8 mouse cellular contexts compared by ENCODE assay signal in the genomic region with DNA sequence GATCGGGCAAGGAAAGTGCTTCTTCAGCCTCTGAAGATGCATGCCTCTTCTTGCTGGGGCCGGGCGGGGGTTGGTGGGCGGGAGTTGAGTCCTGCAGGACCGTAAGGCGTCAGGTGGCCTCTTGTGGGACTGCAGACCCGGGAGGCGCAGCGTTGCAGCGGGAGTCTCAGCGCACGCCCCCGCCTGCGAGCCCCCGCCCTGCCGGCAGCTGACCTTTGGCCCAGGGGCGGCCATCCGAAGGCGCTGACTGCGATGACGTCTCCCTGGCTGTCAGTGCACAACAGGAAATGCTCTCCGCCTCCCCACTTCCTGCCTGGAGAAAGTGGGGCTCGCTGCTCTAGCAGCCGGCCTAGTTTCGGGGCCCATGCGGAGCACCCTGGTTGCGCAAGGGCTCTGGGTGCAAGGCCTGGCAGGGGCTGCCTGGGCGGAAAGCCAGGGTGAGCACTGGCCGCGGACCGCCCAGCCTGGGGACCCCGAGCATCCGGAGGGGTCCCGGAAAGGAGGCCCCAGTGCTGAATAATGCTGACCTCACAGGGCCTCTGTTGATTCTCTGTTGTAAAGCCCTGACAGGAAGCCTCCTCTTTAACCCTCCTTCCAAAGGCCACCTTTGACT. TPM values are rescaled to one million over a fixed set of nuclear protein-coding genes. Genes with fewer than 3 reads are reported as not detected.
DNase-seq lines count a peak whose midpoint lies in the region; ATAC-seq lines count a peak whose summit lies in the region.

No protein-coding gene starts in this region.

- H3K27me3 ChIP-seq in embryonic facial prominence, embryonic 10.5 days (replicated peaks; ENCODE audit: low read depth, poor library complexity, severe bottlenecking) = no peaks in the 10 kb centered on the region
- H3K27me3 ChIP-seq in limb, embryonic 12.5 days = no peaks in the 10 kb centered on the region
- H3K27me3 ChIP-seq in midbrain, embryonic 13.5 days = no peaks in the 10 kb centered on the region

- no peaks in the 10 kb centered on the region for H3K9me3 ChIP-seq in embryonic facial prominence, embryonic 10.5 days
- no peaks in the 10 kb centered on the region for H3K9me3 ChIP-seq in limb, embryonic 12.5 days
- no peaks in the 10 kb centered on the region for H3K9me3 ChIP-seq in midbrain, embryonic 13.5 days

- H3K36me3 ChIP-seq in embryonic facial prominence, embryonic 10.5 days (replicated peaks) = no peaks in the 10 kb centered on the region
- no peaks in the 10 kb centered on the region for H3K36me3 ChIP-seq in limb, embryonic 12.5 days
- H3K36me3 ChIP-seq in midbrain, embryonic 13.5 days = no peaks in the 10 kb centered on the region

- peak; percentile 53 for ATAC-seq in limb, embryonic 12.5 days (ENCODE audit: insufficient number of reproducible peaks, insufficient read depth, low FRiP score, low TSS enrichment, low read depth)
- ATAC-seq in midbrain, embryonic 13.5 days = peak; percentile 89

- peaks cover 18% of the 10 kb centered on the region for H3K4me1 ChIP-seq in embryonic facial prominence, embryonic 10.5 days
- H3K4me1 ChIP-seq in limb, embryonic 12.5 days (replicated peaks) = peaks cover 6% of the 10 kb centered on the region; the same call in 1 of the 2 replicates
- H3K4me1 ChIP-seq in midbrain, embryonic 13.5 days (replicated peaks) = peaks cover 14% of the 10 kb centered on the region

- DNase-seq in adrenal gland, postnatal 10 days = peak; percentile 86
- DNase-seq in embryonic facial prominence, embryonic 10.5 days (ENCODE audit: low spot score) = peak; percentile 83
- DNase-seq in heart, adult 18-20 months = peak; percentile 88 to 94
- DNase-seq in kidney, adult 18-20 months = peak; percentile 85
- DNase-seq in skeletal muscle tissue, adult 2 months (ENCODE audit: low read depth, low spot score) = peak; percentile 82
- DNase-seq in c-Kit-positive CD71-positive TER-119-positive erythroid progenitor cells, embryonic 14.5 days (ENCODE audit: low spot score) = no peak

- peak overlapping the region; percentile 92 for H3K27ac ChIP-seq in embryonic facial prominence, embryonic 10.5 days (replicated peaks)
- H3K27ac ChIP-seq in limb, embryonic 12.5 days = peak overlapping the region; percentile 77
- peak overlapping the region; percentile 81 for H3K27ac ChIP-seq in midbrain, embryonic 13.5 days

- peak overlapping the region; percentile 68 for H3K4me3 ChIP-seq in embryonic facial prominence, embryonic 10.5 days
- H3K4me3 ChIP-seq in limb, embryonic 12.5 days (replicated peaks) = peak overlapping the region; percentile 52
- H3K4me3 ChIP-seq in midbrain, embryonic 13.5 days (replicated peaks) = peak overlapping the region; percentile 67

- WGBS in embryonic facial prominence, embryonic 10.5 days = under 1% methylated on average over 34 of the region's 34 CpGs
- WGBS in limb, embryonic 12.5 days = 2% methylated on average over 34 of the region's 34 CpGs
- 3% methylated on average over 34 of the region's 34 CpGs for WGBS in midbrain, embryonic 13.5 days

- H3K9ac ChIP-seq in limb, embryonic 12.5 days (replicated peaks) = peak overlapping the region; percentile 72
- H3K9ac ChIP-seq in midbrain, embryonic 13.5 days (replicated peaks) = peak overlapping the region; percentile 75

- peak overlapping the region; percentile 86 for H3K4me2 ChIP-seq in limb, embryonic 12.5 days
- H3K4me2 ChIP-seq in midbrain, embryonic 13.5 days (replicated peaks) = peak overlapping the region; percentile 87

RNA-seq across cellular contexts. Expression of a gene that starts 17.0 kb away (rescaled TPM):
- total RNA-seq in adrenal gland, postnatal 10 days (2021) = 10 to 100 TPM; 20.8 to 32.4 TPM
- polyA plus RNA-seq in embryonic facial prominence, embryonic 10.5 days (2016; fragmentation: Nextera tagmentation; extraction: Ambion mirVana) = 1.7 and 1.9 TPM in 2 replicates
- 10 to 100 TPM; 18.4 to 18.8 TPM for total RNA-seq in heart, adult 18-20 months (2021)
- 2.5 and 2.9 TPM in 2 replicates for polyA plus RNA-seq in limb, embryonic 12.5 days (2016; fragmentation: Nextera tagmentation; extraction: Ambion mirVana)
- polyA plus RNA-seq in midbrain, embryonic 13.5 days (2015; fragmentation: Nextera tagmentation; extraction: Ambion mirVana) = 6.3 TPM in 2 replicates
